Mouse (Mus musculus) liver, embryonic 12.5 days (tissue): ENCODE measurements around the gene Acot11. TPM values are rescaled to one million over a fixed set of nuclear protein-coding genes. Genes with fewer than 3 reads are reported as not detected.
A peak's percentile ranks its signal among the peaks of the same experiment; 100 is the strongest.
"Not testable (repeated sequence)": the region's sequence is repeated elsewhere in the genome, so short reads cannot be mapped to it uniquely, and the experiment has no call there.

Experiments
- ATAC-seq: fragments of 200-750 bp; cut with Nextera tagmentation; 2 replicates; pipeline ENCODE4 v1.8.0; 2017; ENCODE audit warnings: moderate number of reproducible peaks, mild to moderate bottlenecking, moderate library complexity
- H3K27ac ChIP-seq: fragments of 300-500 bp; sonication (generic); 2 replicates; pipeline ENCODE4 v1.5.1; 2016; ENCODE audit warnings: mild to moderate bottlenecking
- H3K27me3 ChIP-seq: fragments of 300-500 bp; sonication (generic); replicated peaks from 2 replicates; pipeline ENCODE4 v1.6.1; 2016; ENCODE audit warnings: mild to moderate bottlenecking, moderate library complexity
- H3K36me3 ChIP-seq: fragments of 300-500 bp; sonication (generic); 2 replicates; pipeline ENCODE4 v1.6.1; 2016; ENCODE audit warnings: mild to moderate bottlenecking, moderate library complexity
- H3K4me1 ChIP-seq: fragments of 300-500 bp; sonication (generic); 2 replicates; pipeline ENCODE4 v1.6.1; 2016
- H3K4me2 ChIP-seq: fragments of 300-500 bp; sonication (generic); 2 replicates; pipeline ENCODE4 v1.6.1; 2016; ENCODE audit warnings: mild to moderate bottlenecking, moderate library complexity
- H3K4me3 ChIP-seq: fragments of 300-500 bp; sonication (generic); 2 replicates; pipeline ENCODE4 v1.5.1; 2016; ENCODE audit warnings: mild to moderate bottlenecking, moderate library complexity
- H3K9ac ChIP-seq: fragments of 300-500 bp; sonication (generic); 2 replicates; pipeline ENCODE4 v1.6.1; 2016; ENCODE audit warnings: mild to moderate bottlenecking, moderate library complexity
- H3K9me3 ChIP-seq: fragments of 300-500 bp; sonication (generic); replicated peaks from 2 replicates; pipeline ENCODE4 v1.6.1; 2016; ENCODE audit warnings: mild to moderate bottlenecking, moderate library complexity
- WGBS: fragments of 180-500 bp; shearing (Covaris S2); methylation state at CpG from one replicate; pipeline ENCODE4 v1.1.7; 2016; ENCODE audit not compliant: insufficient replicate concordance; 5-methylcytosine and 5-hydroxymethylcytosine counted together
- polyA plus RNA-seq: library from polyadenylated mRNA; unstranded; fragments of >200 nt; fragmentation: Nextera tagmentation; extraction: Ambion mirVana; gene quantifications from 2 replicates; pipeline ENCODE4 v1.2.1, GENCODE M21; 2016

The Acot11 gene
- polyA plus RNA-seq, 1 experiment from 2014 or later = 7.5 TPM

DNA sequence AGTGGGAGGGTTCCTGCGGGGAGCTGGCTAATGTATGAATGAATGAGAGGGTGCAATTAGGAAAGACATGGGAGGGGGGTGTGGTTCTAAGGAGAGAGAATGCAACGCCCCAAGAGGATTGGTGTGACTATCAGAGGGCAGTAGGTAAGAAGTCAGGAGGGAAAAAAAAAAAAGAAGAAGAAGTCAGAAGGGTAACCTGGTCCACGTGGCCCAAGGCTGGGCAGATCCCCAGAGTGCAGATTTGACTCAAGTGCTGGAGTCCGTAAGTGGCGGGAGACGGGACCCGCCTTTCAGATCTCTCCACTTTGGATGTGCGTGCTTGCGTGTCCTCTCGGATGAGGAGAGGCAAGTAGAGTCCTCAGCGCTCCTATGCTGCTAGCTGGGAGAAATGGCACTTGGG lies 16.2 kb downstream of the Acot11 start:
- no peak for ATAC-seq
- no peak overlapping the region for H3K27ac ChIP-seq
- peaks cover 93% of the 10 kb centered on the region for H3K4me1 ChIP-seq
- no peak overlapping the region for H3K4me2 ChIP-seq
- WGBS = 77% methylated on average over 11 of the region's 11 CpGs
- H3K27me3 ChIP-seq = no peaks in the 10 kb centered on the region; the same call in 1 of the 2 replicates
- no peaks in the 10 kb centered on the region for H3K36me3 ChIP-seq
- H3K9me3 ChIP-seq = no peaks in the 10 kb centered on the region
- H3K9ac ChIP-seq = no peak overlapping the region
- no peak overlapping the region for H3K4me3 ChIP-seq

DNA sequence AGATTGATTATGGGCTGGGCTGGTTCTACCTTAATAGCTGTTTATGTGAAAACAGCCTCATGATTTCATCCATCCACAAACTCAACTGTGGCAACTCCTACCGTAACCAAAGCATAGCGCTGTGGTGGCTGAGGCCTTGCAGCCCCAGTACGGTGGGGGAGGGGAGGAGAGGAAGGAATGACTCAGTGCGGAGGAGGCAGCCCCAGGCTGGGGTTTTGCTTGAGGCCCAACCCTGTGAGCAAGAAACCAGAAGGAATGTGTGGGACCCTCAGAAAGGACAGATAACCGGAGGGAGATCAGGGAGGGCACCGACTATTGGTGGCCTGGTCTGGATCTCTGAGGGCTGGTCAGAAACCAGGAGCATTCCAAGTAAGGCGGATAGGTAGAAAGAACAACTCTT lies 17.0 kb downstream of the Acot11 start:
- 20% methylated on average over 7 of the region's 7 CpGs for WGBS

DNA sequence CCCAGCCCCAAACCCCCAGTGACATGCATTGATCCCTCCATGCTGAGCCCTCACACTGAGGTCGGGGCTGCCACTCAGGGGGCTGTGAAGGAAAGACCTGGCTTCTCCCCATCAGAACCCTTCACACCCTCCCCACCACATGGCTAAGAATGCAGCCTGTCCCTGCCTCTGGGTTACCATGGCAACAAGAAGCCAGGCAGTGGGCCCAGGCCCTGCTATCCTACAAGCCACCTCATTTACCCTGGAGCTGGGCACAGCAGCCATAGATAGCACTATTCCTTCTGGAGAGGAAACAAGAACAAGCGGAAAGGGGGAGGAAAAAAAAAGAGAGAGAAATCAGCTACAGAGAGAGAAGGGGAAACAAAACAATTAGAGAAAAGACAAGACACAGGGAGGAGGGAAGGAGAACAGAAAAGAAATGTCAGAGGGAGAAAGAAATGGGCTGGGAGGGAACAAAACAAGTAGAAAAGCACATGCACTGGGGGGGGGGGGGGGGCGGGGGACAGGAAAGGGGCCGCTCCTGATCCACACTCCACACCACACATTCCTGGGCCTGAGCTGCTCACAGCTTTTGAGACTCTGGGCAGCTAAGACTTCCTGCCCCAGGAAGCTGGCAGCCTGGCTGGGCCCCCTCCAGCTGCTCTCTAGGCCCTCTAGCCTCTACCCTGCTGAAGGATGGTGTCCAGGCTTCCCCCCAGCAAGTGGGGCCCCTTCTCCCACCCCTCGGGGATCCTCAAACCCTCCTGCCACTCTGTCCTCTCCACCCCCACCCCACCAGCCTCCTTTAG lies 18.9 kb downstream of the Acot11 start:
- Histone ChIP-seq H3K4me1 (peaks cover 66% of the 10 kb centered on the region), H3K27ac (peak overlapping the region; percentile 78), H3K36me3 (no peaks in the 10 kb centered on the region), H3K9ac (peak overlapping the region; percentile 37; the same call in 1 of the 2 replicates), H3K27me3 (no peaks in the 10 kb centered on the region; the same call in 1 of the 2 replicates), H3K4me3 (no peak overlapping the region), H3K4me2 (peak overlapping the region; percentile 0; the same call in 1 of the 2 replicates), H3K9me3 (no peaks in the 10 kb centered on the region)
- 14% methylated on average over 5 of the region's 5 CpGs for WGBS
- ATAC-seq = peak; percentile 57

More for the DNA sequence above, 17.0 kb downstream of the Acot11 start:
- 0 out of 2 replicates have a peak overlapping the region, but pooled peaks have one; percentile 5 for H3K9ac ChIP-seq
- no peaks in the 10 kb centered on the region; the same call in 1 of the 2 replicates for H3K27me3 ChIP-seq
- H3K36me3 ChIP-seq = no peaks in the 10 kb centered on the region
- H3K4me3 ChIP-seq = no peak overlapping the region
- H3K9me3 ChIP-seq = no peaks in the 10 kb centered on the region
- no peak for ATAC-seq
- peaks cover 85% of the 10 kb centered on the region for H3K4me1 ChIP-seq
- peak overlapping the region; percentile 52; the same call in 1 of the 2 replicates for H3K27ac ChIP-seq
- no peak overlapping the region for H3K4me2 ChIP-seq

DNA sequence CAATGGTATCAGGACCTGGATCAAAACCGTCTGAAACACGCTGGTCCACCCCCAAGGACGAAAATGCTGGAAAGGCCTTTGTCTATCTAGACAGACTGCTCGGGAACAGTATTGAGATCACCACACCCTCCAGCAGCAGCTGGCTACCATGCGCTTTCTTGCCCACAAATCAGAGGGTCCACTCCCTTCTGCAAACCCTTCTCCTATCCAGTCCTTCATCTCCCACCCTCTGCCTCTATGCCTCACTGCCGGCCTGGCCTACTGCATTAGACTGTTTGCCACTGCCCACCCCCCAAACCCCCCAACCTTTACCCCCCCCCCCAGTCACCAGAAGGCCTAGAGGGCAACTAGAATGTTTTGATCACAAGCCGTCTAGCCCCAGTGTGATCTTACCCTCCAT lies 19.5 kb downstream of the Acot11 start:
- H3K36me3 ChIP-seq = no peaks in the 10 kb centered on the region
- peak overlapping the region; percentile 78 for H3K27ac ChIP-seq
- H3K4me1 ChIP-seq = peaks cover 60% of the 10 kb centered on the region
- peak overlapping the region; percentile 37; the same call in 1 of the 2 replicates for H3K9ac ChIP-seq
- WGBS = 57% methylated on average over 7 of the region's 7 CpGs
- H3K4me2 ChIP-seq = no peak overlapping the region
- peak; percentile 21; the same call in 1 of the 2 replicates for ATAC-seq
- no peak overlapping the region for H3K4me3 ChIP-seq
- no peaks in the 10 kb centered on the region; the same call in 1 of the 2 replicates for H3K27me3 ChIP-seq
- H3K9me3 ChIP-seq = no peaks in the 10 kb centered on the region

DNA sequence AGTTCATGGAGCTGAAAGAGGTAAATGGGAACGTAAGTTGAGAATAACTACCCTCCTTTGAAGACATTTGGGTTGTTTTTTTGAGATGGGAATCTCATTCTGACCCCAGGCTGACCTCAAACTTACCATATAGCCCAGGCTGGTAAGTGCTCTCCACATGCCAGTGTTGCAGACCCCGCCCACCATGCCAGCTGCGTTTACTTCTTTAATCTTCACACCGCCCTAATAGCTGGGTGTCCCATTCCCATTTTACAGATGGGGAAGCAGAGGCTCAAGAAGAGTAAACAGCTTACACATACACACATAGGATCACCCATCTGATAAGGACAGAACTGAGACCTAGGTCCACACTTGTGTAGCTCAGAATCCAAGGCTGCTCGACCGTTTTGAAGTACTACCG lies 20.0 kb downstream of the Acot11 start:
- no peak overlapping the region for H3K4me2 ChIP-seq
- 80% methylated on average over 7 of the region's 7 CpGs for WGBS
- H3K4me3 ChIP-seq = no peak overlapping the region
- no peaks in the 10 kb centered on the region; the same call in 1 of the 2 replicates for H3K27me3 ChIP-seq
- H3K9me3 ChIP-seq = no peaks in the 10 kb centered on the region
- no peaks in the 10 kb centered on the region for H3K36me3 ChIP-seq
- no peak overlapping the region for H3K27ac ChIP-seq
- H3K4me1 ChIP-seq = peaks cover 58% of the 10 kb centered on the region
- ATAC-seq = no peak
- H3K9ac ChIP-seq = no peak overlapping the region

- WGBS = 82% methylated on average over 10 of the region's 10 CpGs
- Histone ChIP-seq H3K9me3 (no peaks in the 10 kb centered on the region), H3K4me1 (peaks cover 52% of the 10 kb centered on the region), H3K27me3 (no peaks in the 10 kb centered on the region), H3K36me3 (no peaks in the 10 kb centered on the region), H3K9ac (no peak overlapping the region), H3K4me3 (no peak overlapping the region), H3K4me2 (no peak overlapping the region), H3K27ac (no peak overlapping the region)
- ATAC-seq = no peak
Observed at GRCm38 (mm10) chr4:106783137-106783536, 21.7 kb downstream of the Acot11 start.

DNA sequence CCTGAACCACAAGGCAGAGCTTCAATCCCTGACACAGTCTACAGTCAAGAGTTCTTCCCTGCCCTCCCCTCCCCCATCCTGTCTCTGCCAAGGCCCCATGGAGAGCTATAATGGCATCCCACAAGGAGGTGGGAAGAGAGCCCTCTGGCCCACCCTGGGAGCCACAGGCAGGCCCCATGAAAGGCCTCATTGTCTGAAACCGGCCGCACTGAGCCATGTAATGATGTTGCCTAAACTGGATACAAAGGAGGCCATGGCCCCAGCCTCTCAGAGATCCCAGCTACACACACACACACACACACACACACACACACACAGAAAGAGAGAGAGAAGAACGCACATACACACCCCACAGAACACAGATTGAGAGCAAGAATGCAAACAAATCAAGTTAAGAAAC lies 24.8 kb downstream of the Acot11 start:
- ATAC-seq = no peak
- WGBS = 62% methylated on average over 3 of the region's 3 CpGs
- Histone ChIP-seq H3K27ac (no peak overlapping the region), H3K27me3 (no peaks in the 10 kb centered on the region), H3K4me3 (no peak overlapping the region), H3K36me3 (no peaks in the 10 kb centered on the region), H3K9me3 (no peaks in the 10 kb centered on the region), H3K4me1 (peaks cover 22% of the 10 kb centered on the region), H3K4me2 (no peak overlapping the region), H3K9ac (no peak overlapping the region)

- no peak overlapping the region for H3K4me2 ChIP-seq
- 72% methylated on average over 5 of the region's 5 CpGs for WGBS
Observed at GRCm38 (mm10) chr4:106778116-106778788, 26.5 kb downstream of the Acot11 start.

GRCm38 (mm10) chr4:106776998-106777397 lies 27.8 kb downstream of the Acot11 start:
- Histone ChIP-seq H3K9ac (no peak overlapping the region), H3K4me3 (no peak overlapping the region), H3K4me2 (no peak overlapping the region), H3K9me3 (no peaks in the 10 kb centered on the region), H3K36me3 (no peaks in the 10 kb centered on the region), H3K27me3 (no peaks in the 10 kb centered on the region), H3K27ac (no peak overlapping the region), H3K4me1 (peaks cover 13% of the 10 kb centered on the region)
- ATAC-seq = no peak
- 49% methylated on average over 3 of the region's 3 CpGs for WGBS

More at GRCm38 (mm10) chr4:106778116-106778788, 26.5 kb downstream of the Acot11 start:
- no peaks in the 10 kb centered on the region for H3K36me3 ChIP-seq
- H3K4me1 ChIP-seq = peaks cover 13% of the 10 kb centered on the region
- H3K9me3 ChIP-seq = no peaks in the 10 kb centered on the region
- H3K27ac ChIP-seq = no peak overlapping the region
- H3K9ac ChIP-seq = no peak overlapping the region
- H3K27me3 ChIP-seq = no peaks in the 10 kb centered on the region
- 0 out of 2 replicates have a peak, but pooled peaks have one; percentile 44 for ATAC-seq
- no peak overlapping the region for H3K4me3 ChIP-seq

GRCm38 (mm10) chr4:106775767-106776166 lies 29.0 kb downstream of the Acot11 start:
- WGBS = 82% methylated on average over 6 of the region's 6 CpGs
- not testable (repeated sequence) for ATAC-seq, H3K36me3 ChIP-seq, H3K27me3 ChIP-seq, H3K4me3 ChIP-seq, H3K27ac ChIP-seq, H3K9me3 ChIP-seq, H3K4me2 ChIP-seq, H3K9ac ChIP-seq
- H3K4me1 ChIP-seq = peaks cover 13% of the 10 kb centered on the region

GRCm38 (mm10) chr4:106772558-106772957 lies 32.2 kb downstream of the Acot11 start:
- WGBS = 91% methylated on average over 1 of the region's 1 CpGs
- H3K9ac ChIP-seq = no peak overlapping the region
- no peak overlapping the region for H3K4me3 ChIP-seq
- H3K4me1 ChIP-seq = no peaks in the 10 kb centered on the region
- peaks cover 8% of the 10 kb centered on the region; the same call in 1 of the 2 replicates for H3K36me3 ChIP-seq
- no peak overlapping the region for H3K27ac ChIP-seq
- H3K27me3 ChIP-seq = no peaks in the 10 kb centered on the region
- ATAC-seq = no peak
- no peak overlapping the region for H3K4me2 ChIP-seq
- H3K9me3 ChIP-seq = no peaks in the 10 kb centered on the region

DNA sequence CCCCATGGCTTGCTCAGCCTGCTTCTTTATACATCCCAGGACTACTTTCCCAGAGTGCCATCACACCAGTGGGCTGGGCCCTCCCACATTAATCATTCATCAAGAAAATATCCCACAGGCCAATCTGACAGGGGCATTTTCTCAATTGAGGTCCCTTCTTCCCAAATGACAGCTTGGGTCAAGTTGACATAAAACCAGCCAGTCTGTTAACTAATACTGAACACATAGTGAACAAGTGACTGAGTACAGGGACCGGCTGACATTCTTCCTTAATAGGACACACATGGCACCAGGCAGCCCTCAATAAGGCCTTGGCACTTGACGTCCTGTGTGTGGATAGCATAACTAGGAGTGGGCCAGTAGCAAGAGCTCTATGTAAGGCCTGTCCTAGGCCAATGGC lies 35.5 kb downstream of the Acot11 start:
- Histone ChIP-seq H3K27ac (no peak overlapping the region), H3K4me2 (no peak overlapping the region), H3K9ac (no peak overlapping the region), H3K4me1 (no peaks in the 10 kb centered on the region), H3K4me3 (no peak overlapping the region), H3K27me3 (no peaks in the 10 kb centered on the region), H3K9me3 (no peaks in the 10 kb centered on the region), H3K36me3 (peaks cover 8% of the 10 kb centered on the region; the same call in 1 of the 2 replicates)
- WGBS = 78% methylated on average over 2 of the region's 2 CpGs
- ATAC-seq = no peak
